Mouse (Mus musculus) kidney, adult 2 months (tissue): ENCODE measurements around the gene Kdelc2.

ENCODE experiments used
- CTCF ChIP-seq: fragments of 200-500 bp; conservative IDR thresholded peaks from 2 replicates; pipeline ENCODE4 v1.5.1; 2011; ENCODE audit warnings: low read depth, mild to moderate bottlenecking, control low read depth, low read length, moderate library complexity, mixed read lengths; ENCODE audit not compliant: insufficient read depth, insufficient read length
- POLR2A ChIP-seq: fragments of 200-500 bp; IDR thresholded peaks from one replicate; pipeline ENCODE4 v1.6.1; 2011; ENCODE audit warnings: low read depth, low read length, control low read depth

DNA sequence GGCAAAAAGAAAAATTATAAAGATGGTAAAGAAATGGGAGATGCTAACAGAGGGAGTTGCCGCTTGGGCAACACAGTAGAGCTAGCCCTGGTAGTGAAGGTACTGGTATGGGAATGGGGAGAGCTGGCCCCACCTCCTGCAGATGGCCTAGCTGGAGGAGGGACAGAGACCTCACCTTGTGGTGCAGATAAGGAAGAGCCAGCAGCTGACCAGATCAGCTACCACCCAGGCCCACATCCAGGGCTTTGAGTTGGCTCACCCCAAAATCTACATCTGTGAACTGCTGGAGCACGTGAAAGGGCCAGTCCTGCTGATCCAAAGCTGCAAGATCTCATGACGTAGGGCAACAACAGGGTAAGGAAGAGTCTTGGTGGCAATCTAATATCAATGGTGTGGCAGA lies 42.9 kb downstream of the Kdelc2 start:
- no peak for TF ChIP-seq POLR2A
- TF ChIP-seq CTCF: no peak
